Mouse (Mus musculus) cerebellum, postnatal 4 days (tissue): ENCODE measurements at regions not wholly inside any gene's neighbourhood (a gene's known extent, or its start where the extent isn't known, plus 50 kb on each side); places are given as distances from the start of the nearest gene placed in this dataset.
A peak's percentile ranks its signal among the peaks of the same experiment; 100 is the strongest.

Experiments
- DNase-seq, 2 experiments: peaks; one replicate each; pipeline ENCODE4 v3.0.0; 2022; ENCODE audit warnings: low spot score in 2 of 2, mixed read lengths in 1 of 2

DNA sequence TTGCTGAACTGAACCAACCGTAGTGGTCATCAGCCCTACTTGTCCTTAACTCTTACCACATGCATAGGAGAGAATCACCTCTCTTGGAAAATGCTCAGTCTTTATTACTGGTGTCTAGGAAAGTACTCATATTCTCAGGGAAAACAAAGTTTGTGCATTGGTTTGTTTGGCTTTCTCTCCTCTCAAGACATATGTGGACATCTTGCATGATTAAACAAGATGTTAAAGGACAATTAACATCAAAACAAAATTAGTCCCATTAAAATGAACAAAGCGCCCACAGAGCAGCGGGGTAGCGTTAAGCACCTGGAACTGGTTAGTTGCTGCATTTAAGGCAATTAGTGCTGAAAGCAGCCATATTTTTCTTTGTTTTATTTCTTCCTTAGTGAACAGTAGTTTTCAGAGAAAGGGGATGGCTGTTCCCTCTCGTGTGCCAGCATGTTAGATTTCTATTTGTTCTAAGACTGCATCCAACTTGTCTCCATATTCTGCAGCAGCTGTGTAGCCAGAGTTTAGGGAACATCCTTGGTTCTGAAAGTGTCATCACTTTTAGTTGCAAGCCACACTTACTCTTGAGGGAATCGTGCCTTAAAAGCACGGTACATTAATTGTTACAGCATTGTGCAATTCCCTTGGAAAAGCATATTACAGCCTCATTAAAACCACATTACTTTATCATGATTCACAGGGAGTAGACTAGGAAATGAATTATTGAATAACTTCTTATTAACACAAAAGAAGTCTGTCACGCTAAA lies 137.7 kb downstream of the Ube2u start:
- no peak for DNase-seq

DNA sequence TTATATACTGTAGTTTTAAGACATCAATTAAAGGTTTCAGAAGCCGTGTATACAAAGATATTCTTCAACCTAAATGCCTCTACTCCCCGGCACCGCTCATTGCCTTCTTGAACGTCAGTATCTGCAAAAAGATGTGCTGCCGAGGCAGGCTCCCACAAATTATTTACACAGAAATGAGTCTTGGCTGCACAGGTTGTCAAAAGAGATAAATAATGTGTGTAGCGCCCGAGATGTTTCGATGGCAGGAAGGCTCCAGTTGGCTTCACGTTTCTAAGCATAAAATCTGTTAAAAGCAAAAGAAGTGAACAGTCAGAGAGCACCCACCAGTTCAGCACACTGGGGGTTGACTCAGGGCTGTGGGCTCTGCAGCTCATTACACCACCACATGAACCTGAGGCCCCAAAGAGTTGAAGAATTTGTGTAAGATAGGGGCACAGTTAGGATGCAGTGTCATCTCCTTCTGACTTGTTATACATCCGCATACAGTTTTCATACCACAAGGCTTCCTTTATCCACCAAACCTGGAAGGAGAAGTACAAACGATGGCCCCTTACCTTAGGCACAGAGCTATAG lies 138.4 kb downstream of the Ube2u start:
- no peak for DNase-seq

DNA sequence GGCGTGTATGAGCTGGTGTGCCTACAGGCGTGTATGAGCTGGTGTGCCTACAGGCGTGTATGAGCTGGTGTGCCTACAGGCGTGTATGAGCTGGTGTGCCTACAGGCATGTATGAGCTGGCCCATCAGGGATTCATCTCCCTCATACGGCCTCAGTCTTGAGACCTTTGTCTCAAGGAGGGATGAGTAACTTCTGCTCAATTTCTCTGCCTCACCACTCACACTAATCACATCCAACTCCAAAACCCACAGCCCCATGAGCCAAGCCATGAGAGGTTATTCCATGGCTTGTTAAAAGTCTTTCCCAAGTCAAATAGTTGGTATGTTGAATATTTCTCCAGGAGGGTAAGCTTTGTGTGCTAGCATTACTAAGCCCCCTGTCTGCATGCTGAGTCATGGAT lies 146.0 kb downstream of the Ube2u start:
- no peak for DNase-seq

DNA sequence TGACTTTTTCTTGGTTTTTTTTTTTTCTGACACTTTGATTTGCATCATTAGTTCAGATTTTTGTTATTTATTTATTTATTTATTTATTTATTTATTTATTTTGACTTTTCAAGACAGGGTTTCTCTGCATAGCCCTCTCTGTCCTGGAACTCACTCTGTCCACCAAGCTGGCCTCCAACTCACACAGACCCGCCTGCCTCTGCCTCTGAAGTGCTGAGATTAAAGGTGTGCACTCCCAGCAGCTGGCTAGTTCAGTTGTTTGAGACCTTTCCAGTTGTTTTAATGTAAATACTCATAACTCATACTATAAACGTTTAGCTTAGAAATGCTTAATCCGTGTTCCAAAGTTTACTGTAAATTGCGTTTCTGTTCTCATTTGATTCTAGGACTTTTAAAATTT lies 147.9 kb downstream of the Ube2u start:
- DNase-seq, result no peak

DNA sequence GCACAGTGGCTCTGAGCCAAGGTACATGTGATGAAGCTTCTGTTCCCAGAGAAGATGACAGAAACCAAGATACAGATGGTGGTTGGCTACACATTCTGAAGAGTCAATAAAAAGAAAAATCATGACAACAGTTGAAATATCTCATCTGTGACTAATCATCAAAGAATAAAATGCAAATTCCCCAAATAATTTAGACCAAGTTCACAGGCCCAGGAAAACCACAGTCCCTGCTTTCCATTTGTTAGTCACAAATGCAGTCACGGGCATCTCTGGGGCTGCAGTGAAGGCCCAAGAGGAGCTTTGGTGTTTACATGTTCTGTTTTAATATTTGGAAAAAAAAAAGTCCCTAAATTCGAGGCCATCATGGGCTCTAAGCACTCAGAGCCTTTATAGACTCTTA lies 142.1 kb upstream of the Cachd1 start:
- DNase-seq, result no peak

DNA sequence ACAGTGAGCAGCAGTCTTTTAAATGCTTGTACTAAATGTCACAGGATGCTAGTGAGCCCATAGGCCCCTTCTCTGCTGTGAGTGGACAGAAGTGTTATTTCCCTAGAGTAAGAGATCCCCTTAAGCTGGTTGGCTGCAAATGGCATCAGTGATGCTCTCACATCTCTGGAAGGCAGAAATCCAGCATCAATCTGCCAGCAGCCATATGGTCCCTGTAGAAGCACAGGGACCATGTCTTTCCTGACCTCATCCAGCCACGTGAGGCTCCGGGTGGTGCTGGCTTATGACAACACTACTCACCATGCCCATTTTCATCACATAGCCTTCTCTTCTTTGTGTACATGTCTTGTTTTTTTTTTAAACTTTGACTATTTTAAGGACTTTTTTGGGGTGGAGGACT lies 138.9 kb upstream of the Cachd1 start:
- no peak for DNase-seq

DNA sequence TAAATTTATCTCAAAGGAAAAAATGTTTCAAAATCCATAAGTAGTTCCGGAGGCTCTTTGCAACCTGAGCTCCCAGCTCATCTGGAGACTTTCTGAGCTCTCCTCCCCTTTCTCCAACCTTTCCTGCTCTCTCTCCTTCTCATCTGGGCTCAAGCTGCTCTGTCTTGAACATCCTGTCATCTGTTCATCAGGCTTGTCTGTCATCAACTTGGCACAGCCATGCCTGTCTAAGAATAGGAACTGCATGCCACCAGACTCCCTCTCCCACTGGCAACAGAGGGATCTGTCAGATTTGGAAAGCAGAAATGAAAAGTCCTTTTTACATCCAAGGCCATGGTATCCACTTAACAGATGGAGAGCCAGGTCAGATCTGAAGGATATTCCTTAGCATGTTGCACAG lies 115.3 kb upstream of the Cachd1 start:
- no peak for DNase-seq

DNA sequence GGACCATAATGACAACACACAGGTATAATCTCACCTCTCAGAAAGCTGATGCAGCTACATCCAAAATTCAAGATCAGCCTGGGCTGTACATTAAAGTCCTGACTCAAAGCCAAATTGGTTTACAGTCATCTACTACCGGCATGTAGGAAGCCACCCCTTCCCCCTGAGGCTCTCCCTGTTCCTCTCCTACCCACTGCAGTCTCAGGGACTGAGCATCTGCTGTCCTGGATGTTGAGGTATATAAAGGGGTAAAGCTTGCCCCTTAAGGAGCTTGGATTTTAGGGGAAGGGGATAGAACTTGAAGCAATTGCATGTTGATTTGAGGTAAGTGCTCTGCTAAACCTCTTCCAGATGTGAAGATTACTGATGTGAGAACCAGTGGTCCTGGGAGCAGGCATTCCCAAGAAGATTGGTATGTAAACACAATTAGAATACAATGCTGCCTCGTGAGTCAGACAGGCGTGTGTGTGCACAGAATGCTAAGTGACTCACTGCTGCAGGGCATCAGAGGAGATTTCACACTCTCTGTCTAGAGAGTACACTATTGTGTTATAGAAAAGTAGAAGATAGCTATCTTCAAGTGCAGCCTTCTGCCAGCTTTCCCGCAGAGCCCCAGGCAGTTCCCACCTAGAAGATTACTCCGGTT lies 111.7 kb upstream of the Cachd1 start:
- peak in 1 of 2 experiments; percentile 15 for DNase-seq

DNA sequence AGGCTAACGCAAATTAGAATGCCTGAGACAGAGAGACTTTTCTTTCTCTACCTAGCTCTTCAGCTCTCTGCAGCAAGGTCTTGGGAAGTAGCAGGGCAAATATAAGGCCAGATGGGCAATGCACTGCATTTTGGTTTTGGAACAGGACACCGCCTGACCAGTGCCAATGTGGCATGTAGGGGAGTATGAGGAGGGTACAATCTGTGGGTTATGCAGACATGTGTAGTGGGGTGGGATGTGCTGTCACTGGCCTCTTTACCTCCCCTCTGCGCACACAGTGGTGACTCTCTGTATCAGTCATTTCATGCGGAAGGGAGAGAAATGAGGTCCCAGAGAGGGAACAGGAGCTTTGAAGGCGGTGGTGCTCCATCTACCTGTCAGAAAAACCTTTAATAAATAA lies 105.9 kb upstream of the Cachd1 start:
- DNase-seq, result peak in 1 of 2 experiments; percentile 2

DNA sequence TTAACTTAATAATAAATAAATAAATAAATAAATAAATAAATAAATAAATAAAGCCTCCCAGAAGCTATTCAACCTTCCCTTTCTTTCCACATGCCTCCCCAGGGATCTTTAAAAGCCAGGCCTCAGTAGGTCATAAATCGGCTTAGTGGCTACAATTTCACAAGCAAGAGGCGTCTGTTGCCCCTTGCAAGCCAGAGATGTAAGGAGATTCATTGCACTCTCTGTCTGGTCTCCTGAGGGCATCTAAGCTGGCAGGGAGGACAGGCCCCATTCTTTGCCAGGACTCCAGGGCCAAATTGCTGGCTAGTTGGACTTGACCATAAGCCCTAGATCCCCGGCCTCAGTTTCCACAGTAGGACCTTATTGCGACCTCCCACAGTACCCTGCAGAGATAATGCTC lies 101.6 kb upstream of the Cachd1 start:
- DNase-seq, result no peak

DNA sequence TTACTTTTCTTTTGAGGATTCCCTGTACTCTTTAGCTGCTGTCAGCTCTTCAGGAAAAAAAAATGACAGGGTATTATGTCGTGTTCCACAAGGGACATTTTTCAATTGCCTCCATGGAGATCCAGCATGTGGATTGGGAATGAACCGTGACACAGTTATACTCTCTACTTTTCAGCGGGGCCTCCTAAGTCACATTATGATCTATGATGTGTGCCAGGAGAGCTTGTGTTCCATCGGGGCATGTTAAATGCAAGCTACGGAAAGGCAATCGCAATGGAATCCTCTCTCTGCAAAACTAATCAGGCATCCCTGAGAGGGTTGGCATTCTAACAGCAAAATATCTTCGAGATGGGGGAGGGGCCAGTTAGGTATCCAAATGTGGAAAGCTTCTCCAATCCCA lies 92.7 kb upstream of the Cachd1 start:
- DNase-seq, result no peak

DNA sequence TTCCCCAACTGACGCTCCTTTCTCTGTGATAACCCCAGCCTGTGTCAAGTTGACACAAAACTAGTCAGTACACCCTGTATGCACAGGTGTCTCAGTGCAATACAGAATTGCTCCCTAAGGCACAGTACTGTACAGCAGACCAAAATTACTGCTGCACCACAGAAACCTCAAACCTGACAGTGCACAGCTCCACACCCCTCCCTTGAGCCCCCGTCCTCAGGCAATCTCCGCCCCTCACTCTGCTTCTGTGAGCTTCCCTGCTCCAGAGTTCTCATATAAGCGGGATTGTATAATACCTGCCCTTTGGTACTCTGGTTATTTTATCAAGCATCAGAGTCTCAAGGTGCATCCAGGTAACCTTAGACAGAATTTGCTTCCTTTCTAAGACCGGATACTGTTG lies 76.5 kb upstream of the Cachd1 start:
- DNase-seq, result no peak

DNA sequence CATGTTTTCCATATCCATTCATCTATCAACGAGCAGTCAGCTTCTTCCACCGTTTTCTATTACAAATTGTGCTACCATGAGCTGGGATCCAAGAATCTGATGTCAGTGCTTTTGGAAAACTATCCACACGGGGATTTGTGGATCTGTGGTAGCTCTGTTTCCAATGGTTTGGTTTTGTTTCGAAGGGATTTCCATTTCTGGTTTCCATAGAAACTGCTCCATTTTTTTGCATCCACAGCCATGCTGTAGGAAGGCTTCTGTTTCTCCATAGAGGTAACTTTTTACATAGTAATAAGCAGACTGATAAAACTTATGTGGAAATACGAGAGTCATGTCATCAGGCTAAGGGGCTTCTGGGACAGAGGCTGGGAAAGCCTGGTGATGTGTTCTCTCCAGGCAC lies 76.1 kb upstream of the Cachd1 start:
- no peak for DNase-seq

DNA sequence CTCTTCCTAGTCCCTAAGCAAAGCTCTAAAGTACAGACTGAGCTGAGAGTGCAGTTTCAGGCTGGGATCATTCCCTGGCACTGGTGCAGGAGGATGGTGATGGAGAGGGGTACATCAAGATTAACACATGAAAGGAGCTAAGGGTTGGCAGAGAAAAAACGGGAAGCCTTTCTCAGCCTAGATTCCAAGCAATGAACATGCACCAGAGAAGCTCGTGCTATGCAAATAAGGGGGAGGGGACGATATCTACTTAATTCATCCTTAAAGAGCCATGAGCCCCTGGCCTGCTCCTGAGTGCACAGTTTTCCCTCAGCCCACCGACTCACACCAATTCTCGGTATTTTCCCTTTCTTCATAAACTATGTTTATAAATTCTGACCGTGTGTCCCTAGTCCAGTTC lies 70.5 kb upstream of the Cachd1 start:
- DNase-seq, result no peak

DNA sequence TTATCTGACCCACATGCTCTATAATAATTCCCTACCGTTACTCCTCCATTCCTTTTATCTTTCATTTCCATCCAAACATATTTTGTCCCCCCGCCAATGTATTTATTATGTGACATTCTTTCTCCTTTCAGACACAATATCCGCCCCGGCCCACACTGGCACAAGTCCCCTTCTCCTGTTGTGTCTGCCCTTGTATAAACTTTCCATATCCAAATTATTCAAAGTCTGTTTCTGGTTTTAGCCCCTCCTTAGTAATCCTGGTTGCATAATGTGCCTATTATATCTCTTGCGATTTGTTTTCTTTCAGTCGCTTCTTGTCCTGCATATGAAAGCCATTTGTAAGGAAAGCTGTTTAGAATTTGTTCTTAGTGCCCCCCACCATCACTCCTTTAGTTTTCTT lies 69.3 kb upstream of the Cachd1 start:
- DNase-seq, result no peak

DNA sequence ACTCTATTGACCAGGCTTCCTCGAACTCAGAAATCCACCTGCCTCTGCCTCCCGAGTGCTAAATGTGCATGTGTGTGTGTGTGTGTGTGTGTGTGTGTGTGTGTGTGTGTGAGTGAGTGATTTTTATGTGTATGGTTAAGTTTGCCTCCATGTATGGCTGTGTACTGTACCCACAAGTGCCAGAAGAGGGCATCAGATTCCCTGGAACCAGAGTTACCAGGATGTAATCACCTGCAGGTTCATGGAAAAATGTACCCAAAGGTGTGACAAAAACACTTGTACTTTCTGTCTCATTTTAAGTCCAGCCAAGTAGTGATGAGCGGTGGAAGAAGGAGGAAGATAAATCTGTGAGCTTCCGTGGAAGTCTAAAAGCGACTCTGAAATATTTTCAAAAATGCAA lies 68.2 kb upstream of the Cachd1 start:
- no peak for DNase-seq

DNA sequence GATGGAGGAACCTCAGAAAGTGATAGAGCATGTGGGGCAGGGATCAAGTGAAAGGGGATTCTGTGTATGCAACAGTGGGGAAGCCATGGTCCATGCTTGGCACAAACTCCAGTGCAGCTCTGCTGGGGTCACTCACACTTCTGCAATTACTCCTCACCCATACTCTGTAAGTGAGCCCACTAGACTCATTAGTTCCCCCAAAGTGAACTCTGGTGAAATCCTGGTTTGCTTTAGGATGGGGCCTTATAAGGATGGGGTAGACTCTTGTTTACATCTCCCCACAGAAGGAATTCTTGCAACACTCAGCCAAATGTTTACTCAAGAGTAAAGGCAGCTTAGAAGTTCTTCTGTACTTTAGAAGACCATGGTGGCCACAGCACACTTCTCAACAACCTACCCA lies 62.2 kb upstream of the Cachd1 start:
- DNase-seq, result no peak

DNA sequence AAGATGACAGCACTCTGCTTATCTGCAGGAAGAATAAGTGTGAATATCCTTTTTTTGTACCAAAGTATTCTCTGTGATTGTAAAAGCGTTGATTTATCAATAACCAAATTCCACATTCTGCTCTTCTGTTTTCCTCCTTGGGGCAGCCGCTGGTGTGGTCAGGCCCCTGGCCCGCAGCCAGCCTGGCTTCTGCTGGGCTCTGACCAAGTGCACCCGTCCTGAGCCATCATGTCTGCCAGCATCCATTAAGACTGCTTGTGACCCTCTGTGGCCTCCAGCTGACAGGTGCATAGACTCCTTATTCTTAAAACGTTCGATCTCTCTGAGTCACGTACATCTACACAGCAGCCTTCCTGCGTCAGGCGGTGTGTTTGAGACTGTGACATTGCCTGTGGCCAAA lies 58.9 kb upstream of the Cachd1 start:
- DNase-seq, result no peak

DNA sequence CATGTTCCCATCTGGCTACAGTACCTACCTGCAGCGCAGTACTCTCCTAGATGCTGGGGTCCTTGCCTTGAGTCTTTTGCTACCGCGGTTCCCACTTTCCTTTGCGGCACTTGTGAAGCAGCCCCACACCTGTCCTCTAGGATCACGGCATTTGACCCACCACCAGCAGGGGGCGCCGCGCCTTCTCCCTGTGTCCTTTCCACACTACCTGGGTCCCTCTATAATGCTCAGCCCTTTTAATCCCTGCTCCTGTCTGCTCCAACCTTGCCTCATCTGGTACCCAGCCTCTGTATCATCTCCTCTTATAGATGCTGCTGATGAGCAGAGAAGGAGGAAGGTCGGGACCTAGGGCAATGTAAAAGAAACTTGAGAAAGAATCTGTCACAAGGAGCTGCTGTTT lies 53.9 kb upstream of the Cachd1 start:
- DNase-seq, result peak; percentile 39 to 50

DNA sequence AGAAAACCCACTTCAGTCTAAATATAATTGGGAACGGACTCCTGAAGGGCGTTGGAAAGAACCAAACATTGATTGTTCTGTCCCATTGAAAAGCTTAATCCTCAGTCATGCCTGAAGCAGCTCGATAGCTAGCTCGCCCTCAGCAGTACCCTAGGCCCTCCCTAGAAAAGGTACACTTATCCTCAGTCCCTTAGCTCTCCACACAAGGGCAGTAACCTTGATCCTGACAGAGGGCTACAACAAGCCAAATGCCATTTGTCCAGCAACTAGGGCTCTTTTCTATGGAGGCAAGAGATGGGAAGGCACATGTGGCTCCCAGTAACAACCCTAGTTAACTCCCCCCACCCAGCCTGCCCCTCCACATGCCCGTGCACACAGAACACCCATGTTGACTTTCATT lies 53.4 kb upstream of the Cachd1 start:
- no peak for DNase-seq

DNA sequence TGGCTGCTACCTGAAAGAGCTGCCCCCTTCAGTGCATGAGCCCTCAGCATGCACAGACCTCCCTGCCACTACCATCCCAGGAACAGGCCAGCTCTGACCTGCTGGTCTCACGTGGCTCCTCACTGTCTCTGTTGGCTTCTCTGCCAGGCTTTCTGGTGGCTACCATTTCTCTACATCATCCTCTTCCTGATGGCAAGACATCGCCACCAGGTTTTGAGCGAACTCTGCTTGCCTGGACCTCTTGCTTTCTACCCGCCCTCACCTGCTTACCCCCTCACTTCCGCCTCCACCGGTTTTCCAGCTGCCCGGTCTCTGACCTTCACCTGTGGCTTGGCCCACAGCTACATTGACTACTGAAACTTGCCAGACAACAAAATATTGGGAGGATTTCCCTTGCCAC lies 50.7 kb upstream of the Cachd1 start:
- DNase-seq, result no peak

DNA sequence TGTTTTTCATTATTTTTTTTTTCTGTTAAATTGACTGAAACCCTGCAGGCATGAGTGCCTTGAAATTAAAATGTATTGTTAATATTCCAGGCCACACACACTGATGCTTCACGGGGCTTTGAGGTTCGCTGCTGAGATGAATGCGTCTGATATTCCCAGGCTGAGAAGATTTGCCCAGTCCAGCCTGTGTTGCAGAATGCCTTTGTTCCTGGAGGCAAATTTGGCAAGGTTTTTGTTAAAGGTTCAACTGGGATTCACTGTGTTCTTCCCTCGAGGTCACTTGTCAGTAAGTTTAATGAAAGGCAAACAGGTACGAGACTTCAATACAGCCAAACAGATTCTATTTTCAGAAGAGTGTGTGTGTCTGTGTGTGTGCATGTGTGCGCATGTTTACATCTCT lies 50.0 kb upstream of the Cachd1 start:
- no peak for DNase-seq
